Mouse (Mus musculus) intestine, embryonic 16.5 days (tissue): ENCODE measurements around the gene Lrpprc. TPM values are rescaled to one million over a fixed set of nuclear protein-coding genes. Genes with fewer than 3 reads are reported as not detected.

Experiments used
- ATAC-seq: fragments of 200-750 bp; cut with Nextera tagmentation; 2 replicates; pipeline ENCODE4 v1.8.0; 2017; ENCODE audit warnings: moderate TSS enrichment, moderate library complexity
- H3K27ac ChIP-seq: fragments of 300-500 bp; sonication (generic); 2 replicates; pipeline ENCODE4 v1.5.1; 2014; ENCODE audit warnings: mild to moderate bottlenecking, low read length
- H3K27me3 ChIP-seq: fragments of 300-500 bp; sonication (generic); replicated peaks from 2 replicates; pipeline ENCODE4 v1.6.1; 2014; ENCODE audit warnings: low read length, control low read depth, mixed read lengths; ENCODE audit not compliant: control insufficient read depth, insufficient read depth
- H3K36me3 ChIP-seq: fragments of 300-500 bp; sonication (generic); 2 replicates; pipeline ENCODE4 v1.6.1; 2014; ENCODE audit warnings: low read length, control low read depth; ENCODE audit not compliant: control insufficient read depth, insufficient read depth
- H3K4me1 ChIP-seq: fragments of 300-500 bp; sonication (generic); 2 replicates; pipeline ENCODE4 v1.6.1; 2014; ENCODE audit warnings: low read length, control low read depth, mixed read lengths; ENCODE audit not compliant: control insufficient read depth, insufficient read depth
- H3K4me2 ChIP-seq: fragments of 300-500 bp; sonication (generic); 2 replicates; pipeline ENCODE4 v1.6.1; 2014; ENCODE audit warnings: low read depth, low read length, control low read depth
- H3K4me3 ChIP-seq: fragments of 300-500 bp; sonication (generic); 2 replicates; pipeline ENCODE4 v1.5.1; 2014; ENCODE audit warnings: mild to moderate bottlenecking, low read length
- H3K9ac ChIP-seq: fragments of 300-500 bp; sonication (generic); 2 replicates; pipeline ENCODE4 v1.6.1; 2014; ENCODE audit warnings: low read depth, low read length
- H3K9me3 ChIP-seq: fragments of 300-500 bp; sonication (generic); 2 replicates; pipeline ENCODE4 v1.6.1; 2016; ENCODE audit warnings: low read length, control low read depth; ENCODE audit not compliant: control insufficient read depth
- WGBS: fragments of 180-500 bp; shearing (Covaris S2); extraction: QIAGEN DNeasy Blood & Tissue Kit; methylation state at CpG from one replicate; pipeline ENCODE4 v1.1.7; 2014; 5-methylcytosine and 5-hydroxymethylcytosine counted together
- polyA plus RNA-seq: library from polyadenylated mRNA; unstranded; fragments of >200 nt; fragmentation: Nextera tagmentation; extraction: Ambion mirVana; gene quantifications from 2 replicates; pipeline ENCODE4 v1.2.1, GENCODE M21; 2015

Gene Lrpprc
- polyA plus RNA-seq, 1 experiment from 2014 or later, result 54.5 TPM

DNA sequence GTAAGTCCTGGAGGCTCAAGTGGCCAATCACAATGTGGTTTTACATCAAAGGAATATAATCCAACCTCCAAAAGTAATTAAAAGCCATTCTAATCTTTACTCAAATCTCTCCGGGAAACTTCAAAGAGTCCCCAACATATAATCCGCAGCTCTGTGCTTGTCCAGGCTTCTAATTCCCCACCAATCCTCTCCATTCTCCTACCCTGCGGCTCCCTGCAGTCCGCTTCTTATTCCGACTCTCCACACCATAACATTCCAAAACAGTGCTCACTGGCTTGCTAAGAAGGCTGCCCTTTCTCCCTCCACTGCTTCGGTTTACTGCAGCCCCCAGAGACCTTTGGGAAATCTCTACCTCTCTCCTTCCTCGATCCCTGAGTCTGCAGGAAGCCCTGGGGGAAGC lies 116.5 kb downstream of the Lrpprc start:
- no peak for ATAC-seq
- 53% methylated on average over 7 of the region's 7 CpGs for WGBS

DNA sequence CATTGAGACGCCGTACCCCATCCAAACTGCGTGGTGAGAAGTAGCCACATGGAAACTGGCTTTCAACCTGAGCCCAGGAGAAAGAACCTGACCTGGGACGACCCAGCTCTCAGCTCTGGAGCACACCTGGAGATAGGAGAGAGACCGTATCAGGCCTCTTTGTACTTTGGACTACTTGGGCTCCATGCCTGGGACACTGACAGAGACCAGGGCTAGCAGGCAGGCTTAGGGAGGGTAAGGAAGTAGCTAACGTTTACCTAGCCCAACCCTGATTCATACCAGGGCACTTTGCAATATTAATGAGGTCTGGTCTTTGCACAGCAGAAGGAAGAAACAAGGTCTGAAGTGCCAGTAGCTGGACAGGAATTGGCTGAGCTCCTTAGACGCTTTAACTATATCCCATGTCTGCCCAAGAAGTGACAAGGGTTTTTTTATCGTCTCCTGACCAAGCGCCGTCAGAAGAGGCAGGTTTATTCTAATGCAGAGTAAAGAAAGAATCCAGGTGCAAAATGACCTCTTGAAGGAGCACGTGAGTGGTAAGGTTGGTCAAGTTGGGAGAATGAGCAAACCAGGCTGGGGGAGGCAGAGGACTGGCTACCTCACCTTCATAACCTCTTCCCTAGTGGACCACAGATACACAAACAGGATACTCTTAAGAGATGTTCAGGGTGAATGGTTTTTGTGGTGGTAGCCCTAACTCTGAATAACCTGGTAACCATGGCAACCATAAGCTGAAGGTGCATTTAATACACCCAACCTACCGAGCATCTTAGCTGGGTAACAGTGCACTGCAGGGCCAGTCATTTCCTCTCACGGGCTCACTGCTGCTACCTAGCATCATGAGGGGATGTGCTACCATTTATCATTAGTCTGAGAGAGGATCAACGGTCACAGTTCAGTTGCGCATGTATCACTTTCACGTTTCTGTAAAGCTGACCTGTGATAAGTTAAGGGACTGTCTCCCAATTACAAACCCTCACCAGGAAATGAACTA lies 117.9 kb downstream of the Lrpprc start:
- Histone ChIP-seq H3K9me3 (no peaks in the 10 kb centered on the region), H3K4me2 (peak overlapping the region; percentile 35), H3K4me3 (peak overlapping the region; percentile 9), H3K4me1 (peaks cover 12% of the 10 kb centered on the region), H3K9ac (peak overlapping the region; percentile 26; the same call in 1 of the 2 replicates), H3K27ac (peak overlapping the region; percentile 89), H3K27me3 (no peaks in the 10 kb centered on the region), H3K36me3 (no peaks in the 10 kb centered on the region)
- peak; percentile 97 for ATAC-seq
- 57% methylated on average over 16 of the region's 16 CpGs for whole genome bisulfite sequencing

More for the DNA sequence above, 116.5 kb downstream of the Lrpprc start:
- Histone ChIP-seq H3K9ac (no peak overlapping the region), H3K9me3 (no peaks in the 10 kb centered on the region), H3K36me3 (no peaks in the 10 kb centered on the region), H3K4me1 (peaks cover 12% of the 10 kb centered on the region), H3K27me3 (no peaks in the 10 kb centered on the region), H3K4me2 (no peak overlapping the region), H3K4me3 (no peak overlapping the region), H3K27ac (no peak overlapping the region)

DNA sequence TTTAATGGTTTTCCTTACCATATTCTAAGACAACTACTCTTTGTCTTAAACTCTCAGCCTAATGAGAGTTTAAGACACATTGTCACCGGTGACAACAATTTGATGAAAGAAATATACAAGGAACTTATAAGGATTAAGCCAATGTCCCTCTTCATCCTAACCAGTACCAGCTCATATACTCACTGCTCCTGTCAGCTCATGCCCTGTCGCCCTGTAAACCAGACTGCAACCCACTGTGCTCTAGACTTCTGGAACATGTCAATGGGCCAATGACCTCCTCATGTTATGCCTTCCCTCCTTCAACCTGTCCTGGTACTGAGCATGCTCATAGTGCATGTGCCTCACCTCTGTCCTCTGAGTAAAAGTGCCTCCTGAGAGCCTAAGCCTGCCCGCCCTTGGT lies 122.7 kb downstream of the Lrpprc start:
- Histone ChIP-seq H3K9ac (no peak overlapping the region), H3K36me3 (no peaks in the 10 kb centered on the region), H3K4me1 (peaks cover 21% of the 10 kb centered on the region), H3K27me3 (no peaks in the 10 kb centered on the region), H3K27ac (no peak overlapping the region), H3K4me3 (no peak overlapping the region), H3K9me3 (no peaks in the 10 kb centered on the region), H3K4me2 (no peak overlapping the region)
- WGBS, result 80% methylated on average over 3 of the region's 3 CpGs
- ATAC-seq, result no peak

DNA sequence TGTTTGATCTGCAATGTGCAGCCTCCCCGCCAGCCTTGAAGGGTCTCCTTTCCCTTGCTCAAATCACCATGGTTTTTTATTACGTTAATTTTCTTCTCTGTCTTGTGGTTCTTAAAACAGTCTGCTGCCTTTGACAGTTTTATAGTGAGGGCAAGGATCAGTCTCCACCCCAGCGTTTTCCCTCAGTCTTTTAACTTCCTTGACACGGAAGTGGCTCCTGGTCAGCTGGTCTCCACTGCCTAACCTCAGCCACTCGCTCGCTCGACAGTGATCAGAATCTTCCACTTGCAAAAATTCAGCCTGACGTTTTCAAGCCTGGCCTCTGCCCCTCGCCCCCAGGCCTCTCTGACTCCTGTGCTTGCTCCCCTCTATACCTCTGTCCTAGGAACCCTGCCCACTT lies 124.9 kb downstream of the Lrpprc start:
- H3K9me3 ChIP-seq, result no peaks in the 10 kb centered on the region
- H3K27ac ChIP-seq, result peak overlapping the region; percentile 78
- no peaks in the 10 kb centered on the region for H3K36me3 ChIP-seq
- no peak overlapping the region for H3K4me3 ChIP-seq
- H3K4me1 ChIP-seq, result peaks cover 20% of the 10 kb centered on the region
- H3K4me2 ChIP-seq, result peak overlapping the region; percentile 45
- peak; percentile 87 for ATAC-seq
- WGBS, result 23% methylated on average over 9 of the region's 9 CpGs
- no peaks in the 10 kb centered on the region for H3K27me3 ChIP-seq
- peak overlapping the region; percentile 59 for H3K9ac ChIP-seq

- Histone ChIP-seq H3K4me2 (no peak overlapping the region), H3K27ac (peak overlapping the region; percentile 61; the same call in 1 of the 2 replicates)
- 45% methylated on average over 10 of the region's 10 CpGs for WGBS
These were observed 125.5 kb downstream of the Lrpprc start for GRCm38 (mm10) chr17:84665053-84665452.

GRCm38 (mm10) chr17:84658951-84659350 lies 131.6 kb downstream of the Lrpprc start:
- peak; percentile 69 for ATAC-seq
- Histone ChIP-seq H3K4me1 (peaks cover 16% of the 10 kb centered on the region), H3K4me2 (peak overlapping the region; percentile 7; the same call in 1 of the 2 replicates), H3K9ac (no peak overlapping the region), H3K4me3 (no peak overlapping the region), H3K9me3 (no peaks in the 10 kb centered on the region), H3K36me3 (no peaks in the 10 kb centered on the region), H3K27me3 (no peaks in the 10 kb centered on the region), H3K27ac (peak overlapping the region; percentile 65)
- WGBS, result 58% methylated on average over 8 of the region's 8 CpGs

More at GRCm38 (mm10) chr17:84665053-84665452, 125.5 kb downstream of the Lrpprc start:
- H3K36me3 ChIP-seq, result no peaks in the 10 kb centered on the region
- H3K4me1 ChIP-seq, result peaks cover 20% of the 10 kb centered on the region
- no peak overlapping the region for H3K9ac ChIP-seq
- H3K4me3 ChIP-seq, result no peak overlapping the region
- H3K9me3 ChIP-seq, result no peaks in the 10 kb centered on the region
- no peaks in the 10 kb centered on the region for H3K27me3 ChIP-seq
- ATAC-seq, result 0 out of 2 replicates have a peak, but pooled peaks have one; percentile 13

DNA sequence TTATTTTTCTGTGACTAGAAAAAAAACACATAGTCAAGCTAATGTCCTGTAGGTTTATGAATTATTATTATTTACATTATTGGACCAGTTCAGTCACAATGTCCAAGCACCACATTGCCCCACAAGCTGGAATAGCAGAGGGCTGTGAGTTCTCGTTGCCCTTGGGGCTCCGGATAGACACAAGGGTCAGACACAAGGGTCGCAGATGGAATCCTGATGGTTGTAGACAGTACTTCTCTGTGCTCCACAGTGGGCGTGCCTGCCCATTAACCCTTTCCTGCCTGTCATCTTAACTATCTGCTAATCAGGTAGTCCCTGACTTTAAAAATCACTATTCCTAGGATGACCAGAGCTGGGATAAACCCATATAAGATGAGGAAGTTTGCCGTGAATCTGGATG lies 132.4 kb downstream of the Lrpprc start:
- WGBS, result 33% methylated on average over 5 of the region's 5 CpGs
- H3K27me3 ChIP-seq, result no peaks in the 10 kb centered on the region
- no peak for ATAC-seq
- H3K4me3 ChIP-seq, result no peak overlapping the region
- no peak overlapping the region for H3K9ac ChIP-seq
- H3K4me1 ChIP-seq, result peaks cover 13% of the 10 kb centered on the region
- H3K27ac ChIP-seq, result no peak overlapping the region
- H3K9me3 ChIP-seq, result no peaks in the 10 kb centered on the region
- no peak overlapping the region for H3K4me2 ChIP-seq
- H3K36me3 ChIP-seq, result no peaks in the 10 kb centered on the region

- Histone ChIP-seq H3K4me1 (peaks cover 13% of the 10 kb centered on the region), H3K4me3 (no peak overlapping the region), H3K9ac (no peak overlapping the region), H3K27ac (no peak overlapping the region), H3K36me3 (no peaks in the 10 kb centered on the region), H3K27me3 (no peaks in the 10 kb centered on the region), H3K4me2 (no peak overlapping the region), H3K9me3 (no peaks in the 10 kb centered on the region)
- no peak for ATAC-seq
- 64% methylated on average over 7 of the region's 7 CpGs for WGBS
These were observed 132.8 kb downstream of the Lrpprc start for GRCm38 (mm10) chr17:84657782-84658181.

GRCm38 (mm10) chr17:84657422-84657732 lies 133.2 kb downstream of the Lrpprc start:
- no peak overlapping the region for H3K4me3 ChIP-seq
- H3K27ac ChIP-seq, result no peak overlapping the region
- H3K27me3 ChIP-seq, result no peaks in the 10 kb centered on the region
- H3K9me3 ChIP-seq, result no peaks in the 10 kb centered on the region
- 59% methylated on average over 3 of the region's 3 CpGs for WGBS
- H3K4me1 ChIP-seq, result peaks cover 13% of the 10 kb centered on the region
- no peak for ATAC-seq
- H3K9ac ChIP-seq, result no peak overlapping the region
- H3K4me2 ChIP-seq, result no peak overlapping the region
- no peaks in the 10 kb centered on the region for H3K36me3 ChIP-seq
